Mouse (Mus musculus): ENCODE measurements around the gene Epb41l4b. TPM values are rescaled to one million over a fixed set of nuclear protein-coding genes. Genes with fewer than 3 reads are reported as not detected.

Epb41l4b gene
- total and polyA plus RNA-seq, 3 experiments, result 0.93 to 4.9 (median 2.0) TPM

GRCm38 (mm10) chr4:57010919-57011318 is 132.3 kb downstream of the Epb41l4b start:
- no peaks in the 10 kb centered on the region for H3K36me3 ChIP-seq (replicated peaks in 1 of 2; ENCODE audit: control insufficient read depth in 1 of 2, insufficient read depth in 1 of 2, low read length in 1 of 2)
- dilution Hi-C loops (cut with MboI; ENCODE audit: extremely low pct_ligation_motif_present, extremely low pct_unique_long_range_greater_than_20kb, low sequenced_read_pairs), result no loop called here
- in situ Hi-C loops (cut with MboI; ENCODE audit: low pct_ligation_motif_present, low pct_unique_long_range_greater_than_20kb, low sequenced_read_pairs), result no loop called here

GRCm38 (mm10) chr4:57010425-57010824 is 132.8 kb downstream of the Epb41l4b start:
- in situ Hi-C loops (cut with MboI; ENCODE audit: low pct_ligation_motif_present, low pct_unique_long_range_greater_than_20kb, low sequenced_read_pairs), result no loop called here
- H3K4me2 ChIP-seq (ENCODE audit: insufficient read depth, low read depth, poor library complexity, severe bottlenecking), result no peak overlapping the region
- no peak overlapping the region for H3K27ac ChIP-seq (ENCODE audit: insufficient read depth, low read depth)
- TF ChIP-seq KAT2A (IDR thresholded peaks at IDR 0.05; ENCODE audit: insufficient replicate concordance, low read length) (no peak), POLR2AphosphoS2 (IDR thresholded peaks at IDR 0.05; ENCODE audit: low read depth, low read length) (no peak), MAZ (IDR thresholded peaks at IDR 0.05; ENCODE audit: low read depth, low read length) (no peak), ZNF384 (IDR thresholded peaks at IDR 0.05; ENCODE audit: low read depth, low read length) (no peak), NRF1 (IDR thresholded peaks at IDR 0.05; ENCODE audit: low read depth, low read length) (no peak), EP300 (IDR thresholded peaks at IDR 0.05; ENCODE audit: low read length) (no peak), USF2 (conservative IDR thresholded peaks at IDR 0.05; ENCODE audit: low read depth, low read length) (no peak), BHLHE40 (IDR thresholded peaks at IDR 0.05; ENCODE audit: low read depth, low read length) (no peak), MYC (IDR thresholded peaks at IDR 0.05; ENCODE audit: low read depth, low read length) (no peak), TBP (conservative IDR thresholded peaks at IDR 0.05; ENCODE audit: low read depth, low read length) (no peak), GABPA (IDR thresholded peaks at IDR 0.05; ENCODE audit: insufficient replicate concordance, low read depth, low read length) (no peak), JUND (conservative IDR thresholded peaks at IDR 0.05; ENCODE audit: low read depth, low read length) (no peak), UBTF (IDR thresholded peaks at IDR 0.05; ENCODE audit: low read depth, low read length) (no peak), MAFK (IDR thresholded peaks at IDR 0.05; ENCODE audit: insufficient replicate concordance, low read length) (no peak)
- H3K9ac ChIP-seq (ENCODE audit: insufficient read depth, low read depth), result no peak overlapping the region
- H3K27me3 ChIP-seq (replicated peaks), result peaks cover 26% of the 10 kb centered on the region
- no peaks in the 10 kb centered on the region for H3K9me3 ChIP-seq (replicated peaks; ENCODE audit: low read length)
- no peaks in the 10 kb centered on the region for H3K79me2 ChIP-seq (replicated peaks; ENCODE audit: control insufficient read depth, extremely low read depth, insufficient read depth, poor library complexity, severe bottlenecking)
- dilution Hi-C loops (cut with MboI; ENCODE audit: extremely low pct_ligation_motif_present, extremely low pct_unique_long_range_greater_than_20kb, low sequenced_read_pairs), result no loop called here
- H3K36me3 ChIP-seq (replicated peaks in 1 of 2; ENCODE audit: control insufficient read depth in 1 of 2, insufficient read depth in 1 of 2, low read length in 1 of 2), result no peaks in the 10 kb centered on the region
- H3K4me3 ChIP-seq (replicated peaks in 1 of 3; ENCODE audit: low read depth in 2 of 3, low read length in 2 of 3, poor library complexity in 1 of 3), result no peak overlapping the region
- DNase-seq (ENCODE audit: extremely low read depth), result no peak
- no peaks in the 10 kb centered on the region for H3K4me1 ChIP-seq (ENCODE audit: control insufficient read depth in 1 of 2, insufficient read depth in 2 of 2)

More at GRCm38 (mm10) chr4:57010919-57011318, 132.3 kb downstream of the Epb41l4b start:
- Histone ChIP-seq H3K27me3 (replicated peaks) (peaks cover 31% of the 10 kb centered on the region), H3K9ac (ENCODE audit: insufficient read depth, low read depth) (no peak overlapping the region), H3K9me3 (replicated peaks; ENCODE audit: low read length) (no peaks in the 10 kb centered on the region), H3K4me3 (replicated peaks in 1 of 3; ENCODE audit: low read depth in 2 of 3, low read length in 2 of 3, poor library complexity in 1 of 3) (no peak overlapping the region), H3K79me2 (replicated peaks; ENCODE audit: control insufficient read depth, extremely low read depth, insufficient read depth, poor library complexity, severe bottlenecking) (no peaks in the 10 kb centered on the region), H3K4me2 (ENCODE audit: insufficient read depth, low read depth, poor library complexity, severe bottlenecking) (no peak overlapping the region), H3K27ac (ENCODE audit: insufficient read depth, low read depth) (no peak overlapping the region), H3K4me1 (ENCODE audit: control insufficient read depth in 1 of 2, insufficient read depth in 2 of 2) (no peaks in the 10 kb centered on the region)
- TF ChIP-seq ZKSCAN1 (IDR thresholded peaks at IDR 0.05; ENCODE audit: borderline replicate concordance, low read depth, low read length) (no peak), TCF12 (IDR thresholded peaks at IDR 0.05; ENCODE audit: low read depth, low read length) (no peak), CHD1 (IDR thresholded peaks at IDR 0.05; ENCODE audit: low read depth, low read length) (no peak), CTCF (conservative IDR thresholded peaks at IDR 0.05 in 1 of 2, IDR thresholded peaks at IDR 0.05 in 1 of 2; ENCODE audit: low read depth in 2 of 2, low read length in 2 of 2) (no peak), NRF1 (IDR thresholded peaks at IDR 0.05; ENCODE audit: low read depth, low read length) (no peak), MAZ (IDR thresholded peaks at IDR 0.05; ENCODE audit: low read depth, low read length) (no peak), ZNF384 (IDR thresholded peaks at IDR 0.05; ENCODE audit: low read depth, low read length) (no peak), USF2 (conservative IDR thresholded peaks at IDR 0.05; ENCODE audit: low read depth, low read length) (no peak), JUN (IDR thresholded peaks at IDR 0.05; ENCODE audit: insufficient read depth, low read depth, low read length) (no peak), TBP (conservative IDR thresholded peaks at IDR 0.05; ENCODE audit: low read depth, low read length) (no peak), PAX5 (IDR thresholded peaks at IDR 0.05; ENCODE audit: low read length) (no peak), RCOR1 (conservative IDR thresholded peaks at IDR 0.05; ENCODE audit: low read depth, low read length) (no peak), MAFK (IDR thresholded peaks at IDR 0.05; ENCODE audit: insufficient replicate concordance, low read length) (no peak), E2F4 (IDR thresholded peaks at IDR 0.05; ENCODE audit: insufficient replicate concordance, low read depth, low read length) (no peak), CHD2 (IDR thresholded peaks at IDR 0.05; ENCODE audit: low read length) (no peak), RAD21 (IDR thresholded peaks at IDR 0.05; ENCODE audit: low read depth, low read length) (no peak), KAT2A (IDR thresholded peaks at IDR 0.05; ENCODE audit: insufficient replicate concordance, low read length) (no peak), SIN3A (IDR thresholded peaks at IDR 0.05; ENCODE audit: low read length) (no peak), EP300 (IDR thresholded peaks at IDR 0.05; ENCODE audit: low read length) (no peak)
- DNase-seq (ENCODE audit: extremely low read depth), result no peak

Measured in CH12.LX (cell line).